Mouse (Mus musculus) kidney, embryonic 15.5 days (tissue): ENCODE measurements around the gene Bfsp2. TPM values are rescaled to one million over a fixed set of nuclear protein-coding genes. Genes with fewer than 3 reads are reported as not detected.

ENCODE experiments used
- ATAC-seq: fragments of 200-750 bp; cut with Nextera tagmentation; replicated peaks from 2 replicates; pipeline ENCODE4 v1.8.0; 2017; ENCODE audit warnings: moderate TSS enrichment; ENCODE audit not compliant: low FRiP score
- H3K27ac ChIP-seq: fragments of 300-500 bp; sonication (generic); 2 replicates; pipeline ENCODE4 v1.5.1; 2015; ENCODE audit warnings: mild to moderate bottlenecking, inconsistent platforms
- H3K27me3 ChIP-seq: fragments of 300-500 bp; sonication (generic); 2 replicates; pipeline ENCODE4 v1.6.1; 2015; ENCODE audit warnings: inconsistent platforms
- H3K36me3 ChIP-seq: fragments of 300-500 bp; sonication (generic); 2 replicates; pipeline ENCODE4 v1.6.1; 2015; ENCODE audit warnings: inconsistent platforms
- H3K4me1 ChIP-seq: fragments of 300-500 bp; sonication (generic); 2 replicates; pipeline ENCODE4 v1.6.1; 2015; ENCODE audit warnings: inconsistent platforms
- H3K4me2 ChIP-seq: fragments of 300-500 bp; sonication (generic); 2 replicates; pipeline ENCODE4 v1.6.1; 2015; ENCODE audit warnings: moderate library complexity, mild to moderate bottlenecking, inconsistent platforms
- H3K4me3 ChIP-seq: fragments of 300-500 bp; sonication (generic); replicated peaks from 2 replicates; pipeline ENCODE4 v1.5.1; 2015; ENCODE audit warnings: mild to moderate bottlenecking, inconsistent platforms
- H3K9ac ChIP-seq: fragments of 300-500 bp; sonication (generic); 2 replicates; pipeline ENCODE4 v1.6.1; 2015; ENCODE audit warnings: mild to moderate bottlenecking, inconsistent platforms
- H3K9me3 ChIP-seq: fragments of 300-500 bp; sonication (generic); replicated peaks from 2 replicates; pipeline ENCODE4 v1.6.1; 2016; ENCODE audit warnings: inconsistent platforms
- WGBS: fragments of 180-500 bp; shearing (Covaris S2); methylation state at CpG from one replicate; pipeline ENCODE4 v1.1.7; 2015; ENCODE audit warnings: mixed read lengths; 5-methylcytosine and 5-hydroxymethylcytosine counted together
- polyA plus RNA-seq: library from polyadenylated mRNA; unstranded; fragments of >200 nt; fragmentation: Nextera tagmentation; extraction: Ambion mirVana; gene quantifications from 2 replicates; pipeline ENCODE4 v1.2.1, GENCODE M21; 2015

The Bfsp2 gene
- polyA plus RNA-seq, 1 experiment from 2014 or later = 0.27 TPM

DNA sequence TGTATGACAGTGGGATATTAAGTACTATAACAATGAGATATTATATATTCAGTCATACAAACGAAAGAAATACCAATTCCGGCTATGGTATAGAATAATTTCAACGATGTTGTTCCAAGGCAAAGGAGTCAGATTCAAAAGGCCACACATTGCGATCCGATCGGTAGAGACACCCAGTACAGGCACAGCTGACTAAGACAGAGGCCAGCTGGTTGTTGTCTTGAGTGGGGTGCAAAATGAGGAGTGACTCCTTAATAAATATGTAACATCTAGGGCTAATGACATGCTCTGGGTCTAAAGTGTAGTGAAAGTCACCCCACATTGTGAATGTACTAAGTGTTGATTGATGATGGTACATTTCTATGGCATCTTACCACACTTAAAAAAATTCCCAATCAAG lies 91.0 kb downstream of the Bfsp2 start:
- H3K9me3 ChIP-seq = no peaks in the 10 kb centered on the region
- no peak overlapping the region for H3K4me3 ChIP-seq
- no peak for ATAC-seq
- no peak overlapping the region for H3K27ac ChIP-seq
- peaks cover 19% of the 10 kb centered on the region for H3K4me1 ChIP-seq
- H3K9ac ChIP-seq = no peak overlapping the region
- no peaks in the 10 kb centered on the region for H3K36me3 ChIP-seq
- H3K27me3 ChIP-seq = no peaks in the 10 kb centered on the region
- H3K4me2 ChIP-seq = no peak overlapping the region
- WGBS = 86% methylated on average over 6 of the region's 6 CpGs

DNA sequence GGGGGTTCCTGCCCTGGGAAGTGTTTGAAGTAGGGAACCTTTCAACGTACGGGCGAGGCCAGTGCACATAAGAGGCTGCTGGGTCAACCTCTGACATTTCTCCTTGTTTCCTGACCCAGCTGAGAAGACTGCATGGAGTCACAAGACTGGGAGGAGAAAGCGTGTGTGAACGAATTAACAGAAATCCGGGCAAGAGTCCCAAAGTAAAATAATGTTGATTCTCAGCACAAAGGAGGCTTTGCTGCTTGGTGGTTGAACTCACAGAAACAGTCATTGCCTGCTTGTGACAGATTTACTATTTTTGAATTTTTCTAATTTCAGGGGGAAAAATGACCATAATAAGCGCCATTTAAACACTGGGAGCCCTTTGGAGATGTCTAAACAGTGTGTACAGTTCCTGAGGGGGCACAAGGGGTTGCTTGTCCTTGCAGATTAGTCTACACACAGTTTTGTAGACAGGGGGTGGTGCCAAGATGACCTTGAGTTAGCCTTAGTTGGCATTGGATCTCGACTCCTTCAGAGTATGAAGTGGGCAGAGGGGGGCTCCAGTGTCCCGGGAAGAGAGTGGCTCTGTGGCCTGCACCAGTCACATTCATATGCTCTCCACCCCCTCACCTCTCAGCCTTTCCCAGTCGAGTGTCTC lies 93.1 kb downstream of the Bfsp2 start:
- 52% methylated on average over 10 of the region's 10 CpGs for WGBS
- no peak overlapping the region for H3K27ac ChIP-seq
- no peak for ATAC-seq

DNA sequence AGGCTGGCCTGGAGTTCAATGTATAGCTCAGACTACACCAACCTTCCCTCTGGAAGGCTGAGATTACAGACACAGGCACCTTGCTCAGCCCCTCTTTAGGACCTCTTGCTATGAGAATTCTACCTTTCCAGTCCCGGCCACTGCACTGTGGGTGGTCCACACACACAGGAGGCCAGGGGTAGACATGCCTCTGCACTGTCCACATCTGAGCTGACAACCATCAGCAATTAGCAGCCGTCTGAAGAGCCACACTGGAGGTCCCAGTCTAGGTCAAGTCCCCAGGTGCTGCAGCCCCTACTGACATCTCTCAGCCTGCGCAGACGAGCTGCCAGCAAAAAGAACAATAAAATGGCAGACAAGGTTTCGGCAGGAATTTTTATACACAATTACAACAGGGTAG lies 93.6 kb downstream of the Bfsp2 start:
- Histone ChIP-seq H3K27me3 (no peaks in the 10 kb centered on the region), H3K27ac (no peak overlapping the region), H3K4me3 (no peak overlapping the region), H3K4me1 (peaks cover 25% of the 10 kb centered on the region), H3K36me3 (no peaks in the 10 kb centered on the region), H3K4me2 (no peak overlapping the region), H3K9ac (no peak overlapping the region), H3K9me3 (no peaks in the 10 kb centered on the region)
- ATAC-seq = no peak
- 21% methylated on average over 5 of the region's 5 CpGs for WGBS

More for the DNA sequence above, 93.1 kb downstream of the Bfsp2 start:
- H3K4me1 ChIP-seq = peaks cover 25% of the 10 kb centered on the region
- no peaks in the 10 kb centered on the region for H3K27me3 ChIP-seq
- H3K4me2 ChIP-seq = no peak overlapping the region
- H3K36me3 ChIP-seq = no peaks in the 10 kb centered on the region
- H3K9ac ChIP-seq = no peak overlapping the region
- no peaks in the 10 kb centered on the region for H3K9me3 ChIP-seq
- H3K4me3 ChIP-seq = no peak overlapping the region

DNA sequence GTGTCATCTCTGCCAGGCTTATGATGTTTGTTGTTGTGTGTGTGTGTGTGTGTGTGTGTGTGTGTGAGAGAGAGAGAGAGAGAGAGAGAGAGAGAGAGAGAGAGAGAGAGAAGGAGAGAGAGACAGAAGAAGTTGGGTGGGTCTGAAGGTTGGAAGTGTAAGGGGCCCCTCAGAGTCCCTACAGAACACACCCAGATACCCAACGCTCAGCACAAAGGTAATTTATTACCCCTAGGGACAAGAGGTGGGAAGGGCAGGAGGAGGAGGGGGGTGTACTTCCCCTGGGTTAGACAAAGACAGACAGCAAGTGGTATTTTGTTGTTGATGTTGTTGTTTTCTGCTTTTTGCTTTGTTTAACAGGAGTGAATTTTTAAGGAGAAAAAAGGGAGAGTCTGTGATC lies 94.6 kb downstream of the Bfsp2 start:
- Histone ChIP-seq H3K27ac (no peak overlapping the region), H3K27me3 (no peaks in the 10 kb centered on the region), H3K9me3 (no peaks in the 10 kb centered on the region), H3K4me2 (no peak overlapping the region), H3K4me3 (no peak overlapping the region), H3K9ac (no peak overlapping the region), H3K36me3 (no peaks in the 10 kb centered on the region), H3K4me1 (peaks cover 25% of the 10 kb centered on the region)
- 0% methylated on average over 1 of the region's 1 CpGs for WGBS
- no peak for ATAC-seq

DNA sequence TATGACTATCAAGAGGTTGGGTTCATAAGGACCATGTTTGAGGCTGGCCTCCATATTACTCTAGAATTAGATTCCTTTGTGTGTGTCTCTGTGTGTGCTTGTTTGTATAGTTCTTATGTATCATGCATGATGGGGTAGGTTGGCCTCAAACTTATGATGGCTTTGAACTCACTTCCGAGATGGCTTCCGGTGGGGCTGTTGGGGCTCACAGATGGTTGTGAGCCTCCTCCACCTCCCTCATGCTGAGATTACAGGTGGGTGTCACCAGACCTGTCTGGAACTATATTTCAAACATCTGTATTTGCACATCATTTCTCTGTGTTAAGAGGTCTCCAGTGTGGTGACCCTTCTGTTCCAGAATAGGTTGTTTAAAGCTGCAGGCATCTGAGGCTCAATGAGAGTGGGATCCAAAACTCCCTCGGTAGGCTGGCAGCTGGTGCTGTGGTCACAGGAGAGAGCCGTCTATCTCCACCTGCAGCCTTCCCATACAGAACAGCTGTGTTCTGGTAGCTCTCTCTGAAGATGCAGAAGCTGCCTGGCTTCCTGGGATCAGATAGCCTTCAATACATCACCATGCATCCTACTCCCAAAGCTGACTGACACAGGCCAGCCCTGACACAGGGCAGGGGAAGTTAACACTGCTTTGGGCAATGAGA lies 96.0 kb downstream of the Bfsp2 start:
- H3K9me3 ChIP-seq = no peaks in the 10 kb centered on the region
- 78% methylated on average over 4 of the region's 4 CpGs for WGBS
- no peak overlapping the region for H3K9ac ChIP-seq
- H3K4me2 ChIP-seq = no peak overlapping the region
- H3K27ac ChIP-seq = no peak overlapping the region
- H3K4me1 ChIP-seq = peaks cover 25% of the 10 kb centered on the region
- H3K4me3 ChIP-seq = no peak overlapping the region
- no peaks in the 10 kb centered on the region for H3K36me3 ChIP-seq
- ATAC-seq = no peak
- no peaks in the 10 kb centered on the region for H3K27me3 ChIP-seq

DNA sequence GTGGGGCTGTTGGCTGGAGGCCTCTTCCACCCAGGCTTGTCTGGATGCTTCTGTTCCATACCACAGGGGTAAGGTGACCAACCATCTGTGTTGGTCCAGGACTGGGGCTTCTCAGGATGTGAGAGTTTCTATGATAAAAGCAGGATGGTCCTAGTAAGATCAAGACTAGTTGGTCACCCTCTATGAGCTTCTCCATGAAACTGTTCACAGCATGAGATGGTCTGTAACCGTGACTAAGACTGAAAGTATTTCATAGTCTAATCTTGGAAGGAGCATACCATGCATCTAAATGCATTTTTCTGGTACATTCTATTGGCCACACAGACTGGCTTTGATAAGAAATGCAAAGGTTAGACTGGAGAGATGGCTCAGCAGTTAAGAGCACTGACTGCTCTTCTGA lies 96.6 kb downstream of the Bfsp2 start:
- WGBS = 91% methylated on average over 1 of the region's 1 CpGs
- Histone ChIP-seq H3K36me3 (no peaks in the 10 kb centered on the region), H3K4me3 (no peak overlapping the region), H3K9me3 (no peaks in the 10 kb centered on the region), H3K4me1 (peaks cover 25% of the 10 kb centered on the region), H3K9ac (no peak overlapping the region), H3K27ac (no peak overlapping the region), H3K27me3 (no peaks in the 10 kb centered on the region), H3K4me2 (no peak overlapping the region)
- ATAC-seq = no peak

DNA sequence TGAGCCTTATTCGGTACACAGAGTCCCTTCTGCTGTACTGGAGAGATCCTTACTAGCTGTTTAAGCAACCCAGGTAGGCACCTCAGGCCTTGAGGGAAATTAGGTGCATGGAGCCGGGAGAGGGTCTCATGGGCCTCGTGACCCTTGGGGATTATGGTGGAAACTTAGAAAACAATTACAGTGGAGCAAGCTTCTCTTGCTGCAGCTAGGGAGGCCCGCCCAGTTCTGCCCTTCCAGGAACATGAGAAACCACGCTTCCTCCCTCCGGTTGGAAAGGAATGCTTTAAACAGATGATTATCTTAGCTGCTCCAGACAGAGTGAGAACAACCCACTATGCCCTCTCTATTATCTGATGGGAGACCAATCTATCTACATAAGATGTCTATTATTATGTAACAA lies 97.2 kb downstream of the Bfsp2 start:
- 48% methylated on average over 6 of the region's 6 CpGs for WGBS

DNA sequence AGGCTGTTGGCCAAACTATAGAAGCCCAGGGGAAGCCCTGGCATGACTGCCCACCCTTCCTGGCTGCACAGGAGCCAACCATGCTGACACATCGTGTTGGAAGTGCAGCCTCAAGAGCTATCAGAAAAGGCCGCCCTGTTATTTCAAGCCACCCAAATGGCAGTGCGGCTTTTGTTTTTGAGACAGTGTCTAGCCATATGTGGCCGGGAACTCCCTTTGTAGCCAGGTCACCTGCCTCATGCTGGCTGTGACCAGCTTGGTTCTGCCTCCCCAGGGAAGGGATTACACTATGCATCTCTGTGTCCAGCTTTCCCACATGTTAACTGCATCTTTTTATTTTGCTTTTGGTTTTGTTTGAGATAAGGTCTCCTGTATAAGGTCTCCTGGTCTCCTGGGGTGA lies 99.7 kb downstream of the Bfsp2 start:
- Histone ChIP-seq H3K36me3 (no peaks in the 10 kb centered on the region), H3K27me3 (no peaks in the 10 kb centered on the region), H3K9ac (no peak overlapping the region), H3K4me2 (no peak overlapping the region), H3K4me3 (no peak overlapping the region), H3K4me1 (peaks cover 14% of the 10 kb centered on the region), H3K9me3 (no peaks in the 10 kb centered on the region), H3K27ac (no peak overlapping the region)
- WGBS = 85% methylated on average over 4 of the region's 4 CpGs
- no peak for ATAC-seq

More for the DNA sequence above, 97.2 kb downstream of the Bfsp2 start:
- Histone ChIP-seq H3K4me3 (no peak overlapping the region), H3K36me3 (no peaks in the 10 kb centered on the region), H3K9ac (no peak overlapping the region), H3K4me1 (peaks cover 25% of the 10 kb centered on the region), H3K4me2 (no peak overlapping the region), H3K9me3 (no peaks in the 10 kb centered on the region), H3K27ac (no peak overlapping the region), H3K27me3 (no peaks in the 10 kb centered on the region)
- no peak for ATAC-seq

DNA sequence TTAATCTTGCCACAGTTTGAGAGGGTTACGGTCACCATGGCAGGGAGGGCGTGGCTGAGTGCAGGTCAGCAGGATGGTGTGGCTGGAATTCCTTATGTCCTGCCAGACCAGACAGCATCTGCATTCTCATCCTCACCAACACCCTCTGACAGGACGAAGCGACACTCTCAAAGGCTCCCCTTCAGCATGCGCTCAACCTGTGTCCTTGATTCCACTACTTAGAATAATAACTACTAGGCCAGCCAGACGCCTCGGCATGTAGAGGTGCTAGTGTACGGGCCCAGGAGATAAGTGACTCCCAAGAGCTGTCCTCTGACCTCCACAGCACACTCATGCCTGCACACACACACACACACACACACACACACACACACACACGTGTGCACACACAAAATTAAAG lies 101.0 kb downstream of the Bfsp2 start:
- no peak overlapping the region for H3K27ac ChIP-seq
- H3K4me1 ChIP-seq = peaks cover 15% of the 10 kb centered on the region
- H3K9ac ChIP-seq = no peak overlapping the region
- ATAC-seq = no peak
- no peak overlapping the region for H3K4me2 ChIP-seq
- H3K36me3 ChIP-seq = no peaks in the 10 kb centered on the region
- no peak overlapping the region for H3K4me3 ChIP-seq
- no peaks in the 10 kb centered on the region for H3K27me3 ChIP-seq
- WGBS = 68% methylated on average over 9 of the region's 9 CpGs
- no peaks in the 10 kb centered on the region for H3K9me3 ChIP-seq

DNA sequence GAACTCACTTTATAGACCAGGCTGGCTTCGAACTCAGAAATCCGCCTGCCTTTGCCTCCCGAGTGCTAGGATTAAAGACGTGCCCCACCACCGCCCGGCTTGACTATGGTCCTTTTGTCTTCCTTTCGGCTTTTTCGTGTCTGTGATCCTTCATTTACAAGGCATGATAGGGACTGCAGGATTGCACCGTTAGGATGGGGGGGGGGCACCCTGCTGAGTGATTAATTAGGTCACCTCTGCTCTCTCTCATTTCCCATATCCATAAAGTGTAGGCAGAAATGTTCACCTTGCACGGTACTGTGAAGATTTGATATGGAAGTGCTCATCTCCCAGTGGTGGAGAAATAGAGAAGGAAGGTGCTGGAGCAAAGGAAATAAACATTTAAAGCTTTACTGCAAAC lies 101.5 kb downstream of the Bfsp2 start:
- ATAC-seq = no peak
- no peak overlapping the region for H3K27ac ChIP-seq
- H3K4me1 ChIP-seq = peaks cover 15% of the 10 kb centered on the region
- H3K4me3 ChIP-seq = no peak overlapping the region
- no peaks in the 10 kb centered on the region for H3K27me3 ChIP-seq
- 58% methylated on average over 10 of the region's 10 CpGs for WGBS
- no peaks in the 10 kb centered on the region for H3K36me3 ChIP-seq
- no peaks in the 10 kb centered on the region for H3K9me3 ChIP-seq
- no peak overlapping the region for H3K4me2 ChIP-seq
- H3K9ac ChIP-seq = no peak overlapping the region

DNA sequence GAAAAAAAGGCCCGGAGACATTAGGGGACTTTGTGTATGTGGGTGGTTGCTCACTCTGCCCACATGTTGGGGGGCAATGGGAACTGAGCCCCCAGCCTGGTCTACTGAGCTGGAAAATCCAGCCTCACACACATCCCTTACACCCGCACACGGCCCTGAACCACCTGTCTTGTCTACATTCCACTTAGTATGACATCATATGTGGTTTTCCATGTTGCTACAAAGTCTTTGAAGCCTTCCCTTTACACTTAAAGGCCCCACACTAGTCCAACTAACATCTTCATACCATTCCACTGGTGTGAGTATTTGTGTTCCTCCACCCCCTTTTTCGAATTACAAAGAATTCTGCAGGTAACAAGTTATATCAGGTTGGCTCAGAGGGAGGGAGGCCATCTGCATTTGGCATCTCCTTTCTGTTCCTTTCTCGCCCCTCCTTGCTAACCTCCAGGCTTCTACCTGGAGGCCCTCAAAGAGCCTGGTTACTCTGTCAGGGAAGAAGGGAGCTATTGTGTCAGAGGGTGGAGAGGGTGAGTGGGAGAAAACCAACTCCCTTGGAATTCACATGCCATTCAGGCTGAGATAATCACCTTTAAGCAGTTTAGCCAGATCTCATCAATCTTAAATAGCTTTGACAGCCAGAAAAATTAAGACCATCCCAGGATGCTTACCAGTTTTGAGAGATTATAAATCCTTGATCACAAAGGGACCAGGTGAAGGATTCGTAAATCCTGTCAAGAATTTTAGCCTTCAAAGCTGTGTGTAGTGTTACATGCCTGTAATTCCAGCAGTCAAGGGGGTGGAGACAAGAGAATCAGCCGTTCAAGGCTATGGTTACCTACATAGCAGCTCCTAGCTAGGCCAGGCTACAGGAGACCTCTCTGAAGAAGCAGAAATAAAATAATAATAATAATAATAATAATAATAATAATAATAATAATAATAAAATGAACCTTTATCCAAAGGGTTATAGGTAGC lies 103.6 kb downstream of the Bfsp2 start:
- H3K4me1 ChIP-seq = peaks cover 9% of the 10 kb centered on the region; the same call in 1 of the 2 replicates
- H3K27ac ChIP-seq = no peak overlapping the region
- H3K4me2 ChIP-seq = no peak overlapping the region
- ATAC-seq = no peak
- no peaks in the 10 kb centered on the region for H3K9me3 ChIP-seq
- no peaks in the 10 kb centered on the region for H3K36me3 ChIP-seq
- no peak overlapping the region for H3K4me3 ChIP-seq
- H3K9ac ChIP-seq = no peak overlapping the region
- H3K27me3 ChIP-seq = no peaks in the 10 kb centered on the region
- 61% methylated on average over 7 of the region's 7 CpGs for WGBS
